Mouse (Mus musculus) frontal cortex, adult 2 months (tissue): Measurements from ENCODE around the gene Gpr137b. TPM values are rescaled to one million over a fixed set of nuclear protein-coding genes. Genes with fewer than 3 reads are reported as not detected.
A peak's percentile ranks its signal among the peaks of the same experiment; 100 is the strongest.
"Not testable (repeated sequence)": the region's sequence is repeated elsewhere in the genome, so short reads cannot be mapped to it uniquely, and the experiment has no call there.

Experiments
- DNase-seq, 2 experiments: peaks; one replicate each; pipeline ENCODE4 v3.0.0; 2022; ENCODE audit warnings: low spot score in 1 of 2; ENCODE audit errors: extremely low spot score in 1 of 2
- polyA plus RNA-seq: library from polyadenylated mRNA; depleted of rRNA; stranded (reverse); fragments of >200 nt; gene quantifications from 2 replicates; pipeline ENCODE4 v1.2.3, GENCODE M21; 2012; rRNA removed

Gpr137b gene
- 21.7 and 23.7 TPM in 2 replicates for polyA plus RNA-seq

GRCm38 (mm10) chr13:13393228-13394095 lies at the start of gene Gpr137b:
Gene Gpr137b, minus strand, starts transcription at chr13:13394014.
- DNase-seq: peak; percentile 11 to 59

DNA sequence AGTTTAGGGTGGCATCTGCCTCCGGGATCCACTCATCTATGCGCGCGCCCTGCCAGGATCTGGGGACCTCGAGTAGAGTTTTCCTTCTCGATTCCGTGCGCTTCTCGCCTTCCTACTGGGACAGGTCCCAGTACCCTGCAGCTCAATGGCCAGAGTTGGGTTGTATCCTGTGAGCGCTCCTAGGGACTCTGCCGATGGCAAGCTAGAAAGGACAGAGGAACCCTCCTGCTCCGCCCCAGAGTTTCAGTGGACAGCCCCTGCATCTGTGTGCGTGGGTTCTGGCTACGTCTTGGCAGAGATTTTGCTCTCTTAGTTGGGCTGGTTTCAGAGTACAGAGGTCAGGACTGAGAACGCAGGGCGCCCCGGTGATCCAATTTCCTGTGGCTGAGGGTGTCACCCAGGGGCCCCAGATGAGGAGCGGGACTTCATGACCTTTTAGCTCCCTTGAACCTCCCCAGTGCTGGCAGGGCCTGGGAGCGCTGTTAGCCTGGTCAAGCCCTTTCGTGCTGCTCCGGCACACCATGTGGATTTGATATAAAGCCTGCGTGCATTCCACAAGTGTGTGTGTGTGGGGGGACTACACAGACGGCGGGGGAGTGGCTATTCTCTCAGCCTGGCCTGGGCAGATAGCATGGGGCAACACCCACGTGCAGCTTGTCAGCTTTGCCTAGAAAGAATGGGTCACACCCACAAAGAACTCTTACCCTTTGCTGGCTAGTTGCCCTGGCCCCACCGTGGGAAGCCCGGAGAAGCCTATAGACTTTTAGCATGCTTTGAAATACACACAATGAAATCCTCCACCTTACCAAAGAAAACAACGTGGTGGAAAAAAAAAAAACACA lies 44.5 kb upstream of the Gpr137b start:
- DNase-seq: not testable (repeated sequence)

- DNase-seq: not testable (repeated sequence)
Observed at GRCm38 (mm10) chr13:13437460-13438015, 43.7 kb upstream of the Gpr137b start, which contains the start of gene Nid1. Gene Nid1, plus strand, starts transcription at chr13:13437551.

DNA sequence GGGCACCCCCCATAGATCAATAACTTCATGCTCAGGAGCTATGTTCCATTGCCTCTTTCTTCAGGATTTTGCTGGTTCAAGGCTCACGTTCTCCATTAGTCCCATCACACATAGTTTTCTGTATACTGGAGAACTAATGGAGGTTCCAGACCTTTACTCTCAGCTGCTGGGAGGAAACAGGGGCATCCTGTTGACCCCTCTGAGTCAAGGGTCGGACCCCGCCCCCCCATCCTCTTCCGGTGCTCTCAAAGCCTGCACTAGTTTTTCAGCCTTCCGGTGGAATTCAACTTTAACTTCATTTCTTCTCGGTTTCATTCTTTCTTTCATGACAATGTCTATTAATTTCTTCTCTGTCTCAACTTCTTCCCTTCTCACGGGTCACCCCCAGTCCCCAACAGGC lies 42.3 kb upstream of the Gpr137b start:
- DNase-seq: not testable (repeated sequence)

- not testable (repeated sequence) for DNase-seq
Observed at GRCm38 (mm10) chr13:13423301-13423700, 29.5 kb upstream of the Gpr137b start.

DNA sequence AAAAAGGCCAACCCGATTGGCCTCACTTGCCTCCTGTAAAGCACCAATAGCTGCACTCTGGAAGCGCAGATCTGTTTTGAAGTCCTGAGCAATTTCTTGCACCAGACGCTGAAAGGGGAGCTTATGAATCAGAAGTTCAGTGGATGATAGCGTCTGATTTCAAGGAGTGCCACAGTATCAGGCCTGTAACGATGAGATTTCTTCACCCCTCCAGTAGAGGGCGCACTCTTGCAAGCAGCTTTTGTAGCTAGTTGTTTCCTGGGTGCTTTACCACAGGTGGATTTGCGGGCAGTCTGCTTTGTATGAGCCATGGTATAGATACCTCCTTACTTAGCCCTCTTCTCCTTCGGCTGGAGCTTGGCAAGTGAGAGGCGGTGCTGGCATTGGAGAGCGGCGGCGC lies 25.0 kb upstream of the Gpr137b start:
- not testable (repeated sequence) for DNase-seq

DNA sequence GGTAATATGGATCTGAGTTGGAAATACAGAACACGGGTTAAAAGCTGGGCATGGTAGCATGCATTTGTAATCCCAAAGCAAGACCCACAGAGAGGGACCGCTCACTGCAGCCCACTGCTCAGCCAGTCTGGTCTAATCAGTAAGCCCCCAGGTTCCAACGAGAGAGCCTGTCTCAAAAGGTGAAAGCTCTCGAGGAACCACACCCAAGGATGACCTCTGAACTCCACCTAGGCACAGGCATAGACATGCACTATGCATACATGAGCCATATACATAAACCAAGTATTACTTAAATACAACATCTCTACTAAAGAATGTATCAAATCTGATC lies 22.2 kb upstream of the Gpr137b start:
- not testable (repeated sequence) for DNase-seq

- peak in 1 of 2 experiments; percentile 81 for DNase-seq
Observed at GRCm38 (mm10) chr13:13415120-13416006, 21.5 kb upstream of the Gpr137b start.

DNA sequence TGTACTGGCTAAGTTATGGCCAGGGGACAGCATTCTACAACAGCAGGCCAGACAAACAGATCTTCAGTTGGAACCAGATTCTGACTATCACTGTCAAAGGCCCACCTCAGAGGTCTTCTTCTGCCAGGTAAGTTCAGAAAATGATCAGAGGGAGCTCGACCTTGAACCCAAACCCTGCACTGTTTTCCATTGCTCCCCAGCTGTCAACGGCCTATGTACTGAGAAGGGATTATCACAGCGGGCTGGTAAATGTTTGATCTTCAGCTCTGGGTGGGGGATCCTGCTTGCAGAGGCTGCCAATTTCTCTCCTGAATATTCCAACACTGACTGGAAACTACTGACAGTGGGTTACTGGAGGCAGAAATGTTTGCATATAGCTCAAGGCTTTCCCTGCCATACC lies 20.4 kb upstream of the Gpr137b start:
- no peak for DNase-seq

DNA sequence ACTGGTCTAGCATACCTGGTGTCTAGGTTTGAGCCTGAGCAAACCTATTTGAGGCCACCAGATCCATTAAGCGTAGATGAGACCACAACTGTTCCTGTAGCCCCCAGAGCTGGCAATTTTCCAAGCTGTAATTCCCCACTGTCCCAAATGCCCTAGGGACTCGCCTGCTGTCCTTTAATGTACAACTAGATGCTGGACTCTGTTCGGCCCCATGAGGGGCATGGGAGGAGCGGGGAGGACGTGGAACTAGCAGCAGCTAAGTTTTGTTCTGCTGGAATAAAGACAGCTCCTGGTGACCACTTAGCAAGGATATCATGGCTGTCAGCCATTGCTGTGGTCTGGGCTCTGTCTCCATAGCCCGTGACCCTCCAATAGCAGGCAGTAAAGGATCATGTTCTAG lies 11.7 kb upstream of the Gpr137b start:
- DNase-seq: not testable (repeated sequence)

DNA sequence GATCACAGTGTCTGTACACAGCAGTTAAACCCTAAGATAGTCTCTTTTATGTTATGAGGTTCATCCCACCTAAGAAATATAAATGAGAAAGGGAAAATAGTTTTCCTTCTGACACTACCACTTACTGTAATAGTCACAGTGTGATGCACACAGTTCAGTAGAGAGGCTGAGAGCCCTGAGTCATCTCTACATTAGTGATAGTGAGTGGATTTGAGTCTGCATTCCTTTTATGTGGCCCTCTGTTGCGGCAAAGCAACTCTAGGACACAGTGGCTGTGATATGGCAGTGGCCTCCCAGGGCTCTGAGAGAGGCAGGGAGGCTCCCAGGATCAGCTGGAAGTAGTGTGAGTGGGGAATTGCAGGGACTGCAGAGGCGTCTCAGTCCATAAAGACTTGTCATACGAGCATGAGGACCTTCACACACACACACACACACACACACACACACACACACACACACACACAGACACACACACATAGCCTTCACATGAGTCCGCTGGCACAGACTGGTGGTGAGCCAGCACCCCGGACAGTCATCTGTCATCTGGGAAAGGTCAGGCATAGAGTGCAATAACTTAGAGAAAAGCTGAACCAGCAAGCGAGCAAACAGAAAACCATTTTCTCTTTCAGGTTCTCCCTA lies 10.8 kb upstream of the Gpr137b start:
- not testable (repeated sequence) for DNase-seq

GRCm38 (mm10) chr13:13403839-13404238 lies 10.0 kb upstream of the Gpr137b start:
- not testable (repeated sequence) for DNase-seq

DNA sequence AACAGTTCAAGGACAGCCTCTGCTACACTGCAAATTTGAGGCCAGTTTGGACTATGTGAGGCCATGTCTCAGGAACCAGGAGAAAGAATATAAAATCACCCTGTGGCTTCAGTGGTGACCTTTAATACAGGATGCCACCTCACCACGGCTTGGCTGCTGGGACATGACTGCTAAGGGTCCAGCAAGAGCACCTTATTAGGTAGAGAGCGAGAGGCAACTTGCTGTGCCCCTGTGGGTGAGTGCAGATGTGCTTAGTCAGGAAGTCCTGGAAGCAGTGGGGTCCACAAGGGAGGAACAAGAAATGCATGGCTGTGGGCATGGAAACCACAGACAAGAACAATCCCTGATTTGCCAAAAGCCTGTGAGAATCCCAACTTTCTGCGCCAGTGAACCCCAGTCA lies 9.6 kb upstream of the Gpr137b start:
- not testable (repeated sequence) for DNase-seq

DNA sequence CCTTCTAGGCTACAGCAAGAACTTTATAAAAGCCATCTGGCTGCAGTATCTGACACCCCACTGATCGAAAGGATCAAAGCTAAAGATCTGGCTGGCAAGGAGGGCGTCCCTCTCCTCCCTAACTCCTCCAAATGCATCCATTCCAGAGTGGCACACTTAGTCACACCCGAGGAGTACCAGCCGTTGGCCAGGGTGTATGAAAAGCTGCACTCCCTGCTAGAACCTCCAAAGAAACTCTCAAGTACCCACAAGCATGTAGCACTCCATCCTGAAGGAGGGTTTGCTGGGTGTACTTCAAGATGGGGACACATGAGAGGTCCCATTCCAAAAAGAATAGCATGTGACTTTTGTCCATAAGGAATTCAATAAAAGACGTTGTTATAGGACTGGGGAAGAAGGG lies 9.0 kb upstream of the Gpr137b start:
- not testable (repeated sequence) for DNase-seq

DNA sequence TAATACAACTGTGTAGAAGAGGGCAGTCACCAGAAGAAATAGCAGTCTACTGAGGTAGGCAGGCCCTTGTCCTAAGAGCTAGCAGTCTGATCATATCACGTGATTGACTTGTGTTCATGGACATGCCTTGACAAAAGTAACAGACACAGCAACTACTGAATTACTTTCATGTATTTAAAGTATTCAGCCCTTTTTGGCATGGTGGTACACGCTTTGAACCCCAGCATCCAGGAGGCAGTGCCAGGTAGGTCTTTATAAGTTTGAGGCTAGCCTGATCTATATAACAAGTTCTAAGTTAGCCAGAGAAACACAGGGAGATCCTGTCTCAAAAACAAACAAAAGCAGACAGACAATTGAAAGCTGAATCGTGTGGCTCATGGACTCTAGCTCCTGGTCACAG lies 7.0 kb upstream of the Gpr137b start:
- DNase-seq: not testable (repeated sequence)

- DNase-seq: peak in 1 of 2 experiments; percentile 41
Observed at GRCm38 (mm10) chr13:13394096-13394395, 232 bp upstream of the Gpr137b start.

- not testable (repeated sequence) for DNase-seq
Observed at GRCm38 (mm10) chr13:13378168-13378859, 15.5 kb downstream of the Gpr137b start.

DNA sequence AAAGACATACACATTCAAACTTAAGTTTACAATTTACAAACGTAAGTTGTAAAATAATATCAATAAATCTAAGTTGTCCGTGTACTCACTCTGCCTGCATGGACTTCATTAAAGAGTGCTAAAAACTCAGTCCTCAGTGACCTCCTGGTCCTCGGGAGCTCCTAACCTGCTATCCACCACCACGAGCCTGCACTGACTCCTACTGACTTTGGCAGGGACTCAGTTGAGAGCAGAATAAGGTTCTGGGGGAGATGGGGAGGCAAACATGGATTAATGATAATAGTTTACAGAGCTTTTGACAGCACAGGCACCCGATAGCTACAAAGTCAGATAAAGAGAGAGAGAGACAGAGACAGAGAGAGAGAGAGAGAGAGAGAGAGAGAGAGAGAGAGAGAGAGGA lies 16.6 kb downstream of the Gpr137b start:
- no peak for DNase-seq

GRCm38 (mm10) chr13:13373965-13374364 lies 19.8 kb downstream of the Gpr137b start:
- not testable (repeated sequence) for DNase-seq
